Mouse (Mus musculus) MEL (cell line): ENCODE data around the gene Entpd8. TPM values are rescaled to one million over a fixed set of nuclear protein-coding genes. Genes with fewer than 3 reads are reported as not detected.

Experiments
- DNase-seq: peaks from one replicate; pipeline ENCODE4 v3.0.0; 2011; ENCODE audit warnings: low read depth, low spot score
- H3K27ac ChIP-seq: 2 replicates; pipeline ENCODE4 v1.5.1; 2012; ENCODE audit warnings: low read depth, mild to moderate bottlenecking, control low read depth, low read length, moderate library complexity; ENCODE audit not compliant: control insufficient read depth
- H3K27me3 ChIP-seq, 2 experiments: fragments of 150-350 bp in 1 of 2; sonication (generic) in 1 of 2; 2 replicates each; pipeline ENCODE4 v1.6.1; 2012; ENCODE audit warnings: low read length in 2 of 2, mild to moderate bottlenecking in 2 of 2, improper control_type of control experiment in 1 of 2, moderate library complexity in 1 of 2; ENCODE audit not compliant: insufficient read depth in 2 of 2, control insufficient read depth in 1 of 2
- H3K36me3 ChIP-seq, 2 experiments: 2 replicates each; pipeline ENCODE4 v1.6.1; 2012 to 2014; ENCODE audit warnings: low read length in 2 of 2, improper control_type of control experiment in 1 of 2, inconsistent platforms in 1 of 2, mild to moderate bottlenecking in 1 of 2; ENCODE audit not compliant: insufficient read depth in 2 of 2, control insufficient read depth in 1 of 2
- H3K4me1 ChIP-seq, 2 experiments: fragments of 150-350 bp in 1 of 2; sonication (generic) in 1 of 2; 2 replicates each; pipeline ENCODE4 v1.6.1; 2012; ENCODE audit warnings: low read length in 2 of 2, improper control_type of control experiment in 1 of 2, mild to moderate bottlenecking in 1 of 2; ENCODE audit not compliant: insufficient read depth in 2 of 2, control insufficient read depth in 1 of 2
- H3K4me3 ChIP-seq, 2 experiments: fragments of 150-350 bp in 1 of 2; sonication (generic) in 1 of 2; 2 replicates each; pipeline ENCODE4 v1.5.1; 2012; ENCODE audit warnings: low read depth in 2 of 2, low read length in 2 of 2, mild to moderate bottlenecking in 2 of 2, moderate library complexity in 2 of 2, control low read depth in 1 of 2, improper control_type of control experiment in 1 of 2; ENCODE audit not compliant: control insufficient read depth in 1 of 2, insufficient read depth in 1 of 2
- H3K79me2 ChIP-seq: 2 replicates; pipeline ENCODE4 v1.6.1; 2012; ENCODE audit warnings: mild to moderate bottlenecking, low read length, moderate library complexity; ENCODE audit not compliant: control insufficient read depth, poor library complexity, insufficient read depth
- H3K9ac ChIP-seq: 2 replicates; pipeline ENCODE4 v1.6.1; 2012; ENCODE audit warnings: low read depth, mild to moderate bottlenecking, control low read depth, low read length, moderate library complexity; ENCODE audit not compliant: control insufficient read depth, poor library complexity, severe bottlenecking
- H3K9me3 ChIP-seq: fragments of 150-350 bp; sonication (generic); replicated peaks from 2 replicates; pipeline ENCODE4 v1.6.1; 2012; ENCODE audit warnings: mild to moderate bottlenecking, low read length, improper control_type of control experiment, moderate library complexity; ENCODE audit not compliant: insufficient read depth
- CHD2 ChIP-seq: IDR thresholded peaks from 2 replicates; pipeline ENCODE4 v1.6.1; 2011; ENCODE audit warnings: low read length, improper control_type of control experiment
- GABPA ChIP-seq: IDR thresholded peaks from 2 replicates; pipeline ENCODE4 v1.6.1; 2012; ENCODE audit warnings: low read depth, mild to moderate bottlenecking, inconsistent platforms, low read length, improper control_type of control experiment, moderate library complexity
- GATA1 ChIP-seq: IDR thresholded peaks from 2 replicates; pipeline ENCODE4 v1.6.1; 2011; ENCODE audit warnings: low read depth, low read length, improper control_type of control experiment
- HCFC1 ChIP-seq: IDR thresholded peaks from 2 replicates; pipeline ENCODE4 v1.6.1; 2012; ENCODE audit warnings: low read depth, mild to moderate bottlenecking, inconsistent platforms, low read length, improper control_type of control experiment, moderate library complexity
- KAT2A ChIP-seq: conservative IDR thresholded peaks from 2 replicates; pipeline ENCODE4 v1.6.1; 2012; ENCODE audit warnings: low read depth, low read length, improper control_type of control experiment, inconsistent platforms
- MAFK ChIP-seq: IDR thresholded peaks from 2 replicates; pipeline ENCODE4 v1.6.1; 2011; ENCODE audit warnings: low read depth, mild to moderate bottlenecking, low read length, improper control_type of control experiment, borderline replicate concordance
- MAX ChIP-seq: IDR thresholded peaks from 2 replicates; pipeline ENCODE4 v1.6.1; 2011; ENCODE audit warnings: low read length, improper control_type of control experiment
- MAZ ChIP-seq: IDR thresholded peaks from 2 replicates; pipeline ENCODE4 v1.6.1; 2012; ENCODE audit warnings: low read depth, mild to moderate bottlenecking, inconsistent platforms, low read length, improper control_type of control experiment
- MYC ChIP-seq: IDR thresholded peaks from 2 replicates; pipeline ENCODE4 v1.6.1; 2011; ENCODE audit warnings: low read depth, mild to moderate bottlenecking, low read length, improper control_type of control experiment, moderate library complexity
- NELFE ChIP-seq: IDR thresholded peaks from 2 replicates; pipeline ENCODE4 v1.6.1; 2011; ENCODE audit warnings: low read depth, low read length, improper control_type of control experiment
- NRF1 ChIP-seq: IDR thresholded peaks from 2 replicates; pipeline ENCODE4 v1.6.1; 2014; ENCODE audit warnings: low read depth, mild to moderate bottlenecking, inconsistent platforms, low read length, improper control_type of control experiment, moderate library complexity; ENCODE audit not compliant: poor library complexity, insufficient read depth, severe bottlenecking
- POLR2A ChIP-seq, 2 experiments: IDR thresholded peaks; 2 replicates each; pipeline ENCODE4 v1.6.1; 2011 to 2012; ENCODE audit warnings: low read length in 2 of 2, mild to moderate bottlenecking in 2 of 2, control low read depth in 1 of 2, improper control_type of control experiment in 1 of 2, low read depth in 1 of 2, moderate library complexity in 1 of 2; ENCODE audit not compliant: control insufficient read depth in 1 of 2, insufficient read depth in 1 of 2, poor library complexity in 1 of 2
- POLR2AphosphoS2 ChIP-seq: IDR thresholded peaks from 2 replicates; pipeline ENCODE4 v1.6.1; 2011; ENCODE audit warnings: low read length, improper control_type of control experiment
- SIN3A ChIP-seq: IDR thresholded peaks from 2 replicates; pipeline ENCODE4 v1.6.1; 2012; ENCODE audit warnings: low read length, improper control_type of control experiment, inconsistent platforms
- TCF12 ChIP-seq: IDR thresholded peaks from 2 replicates; pipeline ENCODE4 v1.6.1; 2014; ENCODE audit warnings: low read depth, mild to moderate bottlenecking, inconsistent platforms, low read length, improper control_type of control experiment, moderate library complexity
- USF1 ChIP-seq: IDR thresholded peaks from 2 replicates; pipeline ENCODE4 v1.6.1; 2014; ENCODE audit warnings: low read depth, mild to moderate bottlenecking, inconsistent platforms, low read length, improper control_type of control experiment, moderate library complexity
- ZC3H11A ChIP-seq: IDR thresholded peaks from 2 replicates; pipeline ENCODE4 v1.6.1; 2012; ENCODE audit warnings: low read depth, mild to moderate bottlenecking, inconsistent platforms, low read length, improper control_type of control experiment
- ZMIZ1 ChIP-seq: IDR thresholded peaks from 2 replicates; pipeline ENCODE4 v1.6.1; 2012; ENCODE audit warnings: low read depth, mild to moderate bottlenecking, inconsistent platforms, low read length, improper control_type of control experiment, moderate library complexity
- ZNF384 ChIP-seq: IDR thresholded peaks from 2 replicates; pipeline ENCODE4 v1.6.1; 2012; ENCODE audit warnings: low read depth, mild to moderate bottlenecking, inconsistent platforms, low read length, improper control_type of control experiment
- polyA plus RNA-seq, 2 experiments: library from polyadenylated mRNA; stranded (reverse) in 1 of 2; unstranded in 1 of 2; fragments of >175 nt in 1 of 2; fragments of >200 nt in 1 of 2; gene quantifications; 2 replicates each; pipeline versions ENCODE4 v1.2.1 to v1.2.4; 2012; ENCODE audit warnings: low replicate concordance in 2 of 2, low read depth in 1 of 2; ENCODE audit not compliant: insufficient read length in 2 of 2, insufficient read depth in 1 of 2, missing spikeins in 1 of 2
- total RNA-seq: library from RNA; depleted of rRNA; stranded (reverse); fragments of 300-350 nt; gene quantifications from 2 replicates; pipeline ENCODE4 v1.2.3, GENCODE M21; 2012

Gene Entpd8
- total and polyA plus RNA-seq, 3 experiments = not detected

DNA sequence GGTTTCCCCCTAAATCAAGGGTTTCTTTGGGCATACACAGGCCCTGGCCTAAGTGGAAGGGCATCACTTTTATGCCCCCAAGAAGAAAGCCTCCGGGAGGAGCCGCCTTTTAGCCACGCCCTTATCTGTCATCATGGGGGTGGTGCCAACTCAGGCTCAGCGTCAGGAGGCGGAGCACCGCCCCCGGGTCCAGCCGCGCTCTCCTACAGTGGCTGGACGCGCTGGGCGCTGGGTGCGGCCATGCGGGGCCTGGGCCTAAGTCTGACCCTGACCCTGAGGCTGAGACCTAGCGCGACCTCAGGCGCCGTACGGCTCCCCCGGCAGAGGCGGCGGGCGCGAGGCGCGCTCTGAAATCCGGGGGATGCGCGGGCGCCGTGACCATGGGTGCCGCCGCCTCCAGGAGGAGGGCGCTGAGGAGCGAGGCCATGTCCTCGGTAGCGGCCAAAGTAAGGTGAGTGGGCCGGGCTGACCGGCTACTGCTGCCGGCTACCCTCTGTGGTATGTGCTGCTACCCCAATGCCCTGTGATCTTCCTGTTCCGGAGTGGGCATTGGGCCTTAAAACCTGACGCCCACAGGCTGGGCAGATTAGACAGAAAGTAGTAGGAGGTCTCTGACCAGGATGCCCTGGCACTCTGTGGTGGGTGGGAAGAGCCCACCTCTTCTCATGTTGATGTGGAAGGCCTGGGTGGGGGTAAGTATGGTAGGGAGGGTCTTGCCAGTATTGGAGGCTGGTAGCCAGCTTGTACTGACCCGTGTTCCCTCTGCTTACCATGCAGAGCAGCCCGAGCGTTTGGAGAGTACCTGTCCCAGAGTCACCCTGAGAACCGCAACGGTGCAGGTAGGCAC is 25.7 kb upstream of the Entpd8 start, which contains the start of gene Nsmf:
Nsmf (plus strand) TSS at position 135 of the 847 bp plus-strand sequence.
- TF ChIP-seq KAT2A (no peak), HCFC1 (peak; percentile 27; the same call in 1 of the 2 replicates), SIN3A (peak; percentile 32; the same call in 1 of the 2 replicates), ZMIZ1 (no peak), NELFE (peak; percentile 60), MAZ (no peak), POLR2AphosphoS2 (peak; percentile 64; the same call in 1 of the 2 replicates), GATA1 (0 out of 2 replicates have a peak, but pooled peaks have one; percentile 17), POLR2A (IDR thresholded peaks at IDR 0.05; ENCODE audit: control insufficient read depth in 1 of 2, insufficient read depth in 1 of 2, low read depth in 1 of 2, low read length in 2 of 2, poor library complexity in 1 of 2) (peak; percentile 64 to 70; a peak in 2 of 4 replicates)
- Histone ChIP-seq H3K4me1 (peaks cover 0 to 5% of the 10 kb centered on the region in 2 experiments; a peak in 2 of 4 replicates), H3K4me3 (peak within 1 kb of the TSS; percentile 61 to 98), H3K36me3 (no peaks in the 10 kb centered on the region; a peak in 1 of 4 replicates), H3K9me3 (no peaks in the 10 kb centered on the region), H3K9ac (peak within 1 kb of the TSS; percentile 73), H3K79me2 (no peaks in the 10 kb centered on the region; the same call in 1 of the 2 replicates), H3K27me3 (no peaks in the 10 kb centered on the region), H3K27ac (no peak within 1 kb of the TSS)
- peak; percentile 86 for DNase-seq

DNA sequence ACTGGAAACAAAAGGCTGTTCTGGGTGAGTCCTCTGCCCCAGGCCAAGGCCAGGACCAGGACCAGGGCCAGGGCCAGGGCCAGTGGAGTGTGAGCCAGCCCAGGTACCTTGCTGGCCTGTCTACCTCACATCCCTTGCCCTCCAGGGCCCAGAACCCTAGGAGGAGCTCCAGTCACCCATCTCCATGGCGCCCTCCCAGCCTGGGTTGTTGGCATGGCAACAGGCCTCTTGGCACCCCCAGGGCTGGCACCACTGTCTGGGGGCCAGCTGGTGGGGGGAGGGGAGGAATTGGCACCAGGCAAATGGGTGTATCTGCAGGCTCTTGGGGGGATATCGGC is 25.1 kb upstream of the Entpd8 start:
- H3K4me3 ChIP-seq = peak overlapping the region; percentile 61 to 98
- H3K79me2 ChIP-seq = no peaks in the 10 kb centered on the region; the same call in 1 of the 2 replicates
- DNase-seq = peak; percentile 22
- H3K9me3 ChIP-seq = no peaks in the 10 kb centered on the region
- H3K4me1 ChIP-seq = peaks cover 0 to 5% of the 10 kb centered on the region in 2 experiments; a peak in 2 of 4 replicates
- H3K9ac ChIP-seq = peak overlapping the region; percentile 73
- no peaks in the 10 kb centered on the region; a peak in 1 of 4 replicates for H3K36me3 ChIP-seq
- no peak for TF ChIP-seq NRF1
- TF ChIP-seq MYC = no peak
- no peak for TF ChIP-seq MAFK
- no peak for TF ChIP-seq TCF12
- TF ChIP-seq CHD2 = no peak
- no peak for TF ChIP-seq ZNF384
- no peak for TF ChIP-seq KAT2A
- TF ChIP-seq ZMIZ1 = no peak
- no peak for TF ChIP-seq ZC3H11A
- TF ChIP-seq GABPA = no peak
- no peak for TF ChIP-seq USF1
- no peak for TF ChIP-seq MAX
- TF ChIP-seq HCFC1 = no peak
- no peaks in the 10 kb centered on the region for H3K27me3 ChIP-seq
- no peak overlapping the region for H3K27ac ChIP-seq
